Mouse (Mus musculus) 3T3-L1 (cell line): Measurements from ENCODE around the gene Trpv3.

Source experiments
- DNase-seq: peaks from one replicate; pipeline ENCODE4 v3.0.0-alpha.2; 2015; ENCODE audit warnings: low read depth, low spot score

Gene Trpv3

GRCm38 (mm10) chr11:73267267-73267666 lies at the start of gene Trpv3:
Gene Trpv3, plus strand, starts transcription at chr11:73267388.
- peak; percentile 26 for DNase-seq

- no peak for DNase-seq
These were observed 47.5 kb upstream of the Trpv3 start for GRCm38 (mm10) chr11:73219671-73220070.

DNA sequence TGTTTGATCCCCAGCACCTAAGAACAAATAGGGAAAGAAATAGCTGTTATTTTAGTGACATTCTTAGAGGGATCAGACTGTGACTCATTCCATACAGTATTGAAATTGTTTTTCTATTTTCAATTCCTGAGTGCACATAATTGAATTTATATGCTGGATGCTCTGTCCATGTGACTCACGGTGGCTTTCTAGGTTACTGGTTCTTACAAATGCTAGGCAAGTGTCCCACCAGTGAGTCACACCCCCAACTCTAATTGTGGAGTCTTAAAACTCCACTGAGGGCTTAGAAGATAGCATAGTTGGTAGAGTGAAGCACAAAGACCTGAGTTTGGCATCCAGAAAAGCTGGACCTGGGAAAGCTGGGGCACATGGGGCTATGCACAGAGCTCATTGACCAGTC lies 46.5 kb upstream of the Trpv3 start:
- peak; percentile 65 for DNase-seq

GRCm38 (mm10) chr11:73222846-73223245 lies 44.3 kb upstream of the Trpv3 start:
- DNase-seq: no peak

DNA sequence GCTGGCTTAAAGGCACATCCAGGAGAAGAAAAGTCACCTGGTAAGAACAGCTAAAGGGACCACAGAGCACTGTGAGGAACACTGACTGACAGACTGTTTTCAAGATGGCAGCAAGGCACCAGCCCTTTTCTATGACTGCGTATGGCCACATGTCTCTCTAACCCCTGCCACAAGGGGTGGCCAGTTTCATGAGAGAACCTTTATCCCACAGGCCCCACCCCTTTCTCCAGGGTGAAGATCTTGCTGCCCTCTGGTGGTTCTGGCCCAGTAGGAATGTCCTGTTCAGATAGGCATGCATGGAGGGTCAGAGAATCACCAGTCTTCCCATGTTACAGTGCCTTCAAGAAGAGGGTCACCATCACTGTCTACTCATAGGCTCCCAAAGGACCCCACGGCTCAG lies 43.2 kb upstream of the Trpv3 start:
- peak; percentile 63 for DNase-seq

DNA sequence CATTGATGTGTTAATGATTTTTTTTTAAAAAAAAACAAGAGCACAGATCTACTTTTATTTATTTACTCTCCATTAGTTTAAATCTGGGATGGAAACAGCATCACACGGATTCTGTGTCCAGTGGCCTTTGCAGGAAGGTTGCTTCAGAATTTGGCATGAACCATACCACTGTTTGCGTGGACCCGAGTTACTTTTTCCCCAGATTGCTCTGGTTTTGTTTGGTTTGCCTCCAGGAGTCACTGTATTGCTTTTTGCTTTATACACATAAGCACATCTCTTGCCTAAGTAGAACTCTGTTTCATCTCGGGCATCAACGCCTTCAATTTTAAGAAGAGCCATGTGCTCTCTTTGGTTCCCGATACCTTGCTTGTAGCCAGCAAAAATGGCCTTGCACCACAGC lies 41.3 kb upstream of the Trpv3 start:
- no peak for DNase-seq

GRCm38 (mm10) chr11:73228881-73229280 lies 38.3 kb upstream of the Trpv3 start:
- DNase-seq: no peak

DNA sequence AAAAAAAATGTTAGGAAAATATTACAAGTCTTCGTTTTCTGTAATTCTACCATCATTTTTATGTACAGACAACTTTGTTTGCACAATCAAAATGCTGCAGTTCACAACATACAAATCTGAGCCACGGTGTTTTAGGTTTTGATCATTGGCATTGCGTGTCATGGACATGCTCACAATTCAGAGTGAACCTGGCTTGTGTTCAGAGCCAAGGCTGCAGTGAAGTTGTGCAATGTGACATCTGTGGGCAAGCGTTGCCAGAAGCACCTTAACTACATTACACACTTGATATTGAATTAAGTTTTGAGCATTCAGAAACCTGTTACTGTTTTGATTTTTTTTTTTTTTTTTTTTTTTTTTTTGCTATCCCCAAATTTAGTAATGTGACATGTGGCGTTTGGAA lies 37.1 kb upstream of the Trpv3 start:
- no peak for DNase-seq

- no peak for DNase-seq
These were observed 34.7 kb upstream of the Trpv3 start for GRCm38 (mm10) chr11:73232513-73232912.

- DNase-seq: no peak
These were observed 33.2 kb upstream of the Trpv3 start, which contains the start of gene Trpv1 for GRCm38 (mm10) chr11:73233992-73234391. Gene Trpv1, plus strand, starts transcription at chr11:73234292.

DNA sequence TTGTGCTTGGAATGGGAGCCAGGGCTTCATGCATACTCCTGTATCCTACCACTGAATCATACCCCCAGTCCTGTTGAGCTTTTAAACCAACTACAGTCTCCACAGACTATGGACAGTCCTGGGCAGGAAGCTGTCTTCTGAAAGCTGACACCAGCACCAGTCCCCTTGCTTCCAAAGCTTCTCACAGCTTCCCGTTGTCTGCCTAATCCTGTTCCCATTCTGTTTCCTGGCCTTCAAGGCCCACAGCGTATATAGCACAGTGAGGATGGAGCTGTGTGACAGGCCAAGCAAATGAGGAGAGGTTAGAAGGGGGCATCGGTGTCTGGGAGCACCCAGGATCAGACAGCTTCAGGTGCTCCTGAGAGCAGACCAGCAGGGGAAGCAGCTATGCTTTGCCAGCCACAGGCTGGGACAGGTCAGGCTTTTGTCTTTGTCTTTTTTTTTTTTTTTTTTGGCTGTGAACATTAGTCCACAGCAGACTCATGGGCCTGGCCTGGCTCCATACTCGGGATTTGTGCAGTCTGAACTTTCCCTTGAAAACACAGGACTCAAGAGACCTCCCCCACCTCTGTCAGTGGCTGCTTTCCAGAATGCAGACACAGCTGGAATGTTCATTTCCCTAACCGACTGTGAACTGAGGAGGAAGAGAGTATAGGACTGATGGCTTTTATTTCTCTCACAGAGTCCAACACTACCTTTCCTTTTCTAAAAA lies 31.0 kb upstream of the Trpv3 start:
- peak; percentile 79 for DNase-seq

GRCm38 (mm10) chr11:73236731-73237130 lies 30.5 kb upstream of the Trpv3 start:
- peak; percentile 12 for DNase-seq

- DNase-seq: no peak
These were observed 25.0 kb upstream of the Trpv3 start for GRCm38 (mm10) chr11:73242199-73242598.

- no peak for DNase-seq
These were observed 24.4 kb upstream of the Trpv3 start for GRCm38 (mm10) chr11:73242777-73243176.

DNA sequence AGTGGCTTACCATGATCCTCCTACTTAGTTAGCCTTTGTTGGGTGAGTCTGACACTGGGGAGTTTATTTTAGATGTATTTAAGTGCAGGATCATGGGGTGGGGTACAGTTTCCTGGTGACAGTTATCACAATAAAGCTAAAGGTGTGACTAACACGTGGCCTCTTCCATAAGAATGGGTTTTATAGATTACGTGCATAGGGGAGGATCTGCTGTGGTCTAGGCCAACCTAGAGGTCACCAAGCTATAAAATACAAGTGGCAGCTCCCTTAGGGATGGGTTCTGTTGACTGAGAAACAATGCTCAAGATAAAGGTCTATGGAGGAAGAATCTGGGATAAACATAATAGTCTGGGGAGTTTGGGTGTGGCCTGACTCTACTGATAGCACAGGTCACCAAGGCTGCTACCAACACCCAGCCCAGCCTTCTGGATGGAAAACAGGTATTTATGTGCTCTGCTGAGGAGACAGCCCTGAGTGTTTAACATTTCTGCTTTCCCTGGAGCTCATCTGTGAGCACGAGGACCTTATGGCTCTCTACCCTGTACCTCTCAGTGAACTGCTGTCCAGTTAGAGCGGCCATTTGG lies 9.7 kb upstream of the Trpv3 start:
- DNase-seq: no peak

GRCm38 (mm10) chr11:73258664-73259063 lies 8.5 kb upstream of the Trpv3 start:
- no peak for DNase-seq

- no peak for DNase-seq
These were observed 6.7 kb upstream of the Trpv3 start for GRCm38 (mm10) chr11:73260457-73260856.

DNA sequence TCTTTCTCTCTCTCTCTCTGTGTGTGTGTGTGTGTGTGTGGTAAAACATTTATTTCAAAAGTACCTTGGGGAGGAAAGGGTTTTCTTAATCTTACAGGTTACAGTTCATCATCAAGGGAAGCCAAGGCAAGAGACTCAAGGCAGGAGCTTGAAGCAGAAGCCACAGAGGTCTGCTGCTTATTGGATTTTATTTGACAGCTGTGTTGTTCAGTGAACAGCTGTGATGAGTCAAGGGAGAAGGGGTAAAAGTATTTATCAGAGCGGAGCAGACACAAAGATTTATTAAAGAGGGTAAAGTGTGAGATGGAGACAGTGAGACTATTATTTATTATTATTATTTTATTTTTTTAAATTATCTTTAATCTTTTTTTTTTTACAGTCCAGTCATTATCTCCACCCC lies 5.8 kb upstream of the Trpv3 start:
- DNase-seq: no peak

- DNase-seq: no peak
These were observed 7.6 kb downstream of the Trpv3 start for GRCm38 (mm10) chr11:73274821-73275220.

- no peak for DNase-seq
These were observed 13.5 kb downstream of the Trpv3 start for GRCm38 (mm10) chr11:73280710-73281109.

DNA sequence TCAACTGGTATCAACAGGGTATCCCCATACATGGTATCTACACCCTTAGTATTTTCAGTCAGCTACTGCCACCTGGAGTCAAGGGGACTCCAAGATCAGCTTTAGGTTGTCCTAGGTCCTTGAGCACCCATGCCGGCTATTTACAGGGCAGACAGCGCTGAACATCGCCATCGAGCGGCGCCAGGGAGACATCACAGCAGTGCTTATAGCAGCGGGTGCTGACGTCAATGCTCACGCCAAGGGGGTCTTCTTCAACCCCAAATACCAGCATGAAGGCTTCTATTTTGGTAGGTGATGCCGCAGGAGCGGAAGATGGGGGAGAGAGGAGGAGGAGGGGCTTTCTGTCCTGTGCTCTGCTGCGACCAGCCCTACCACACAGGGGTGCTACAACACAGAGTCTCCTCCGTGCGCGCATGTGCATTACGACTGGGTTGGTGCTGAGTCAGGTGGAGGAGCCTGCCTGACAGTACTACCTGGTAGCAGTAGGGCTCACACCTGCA lies 14.4 kb downstream of the Trpv3 start:
- peak; percentile 36 for DNase-seq

GRCm38 (mm10) chr11:73283369-73283768 lies 16.2 kb downstream of the Trpv3 start:
- DNase-seq: no peak

DNA sequence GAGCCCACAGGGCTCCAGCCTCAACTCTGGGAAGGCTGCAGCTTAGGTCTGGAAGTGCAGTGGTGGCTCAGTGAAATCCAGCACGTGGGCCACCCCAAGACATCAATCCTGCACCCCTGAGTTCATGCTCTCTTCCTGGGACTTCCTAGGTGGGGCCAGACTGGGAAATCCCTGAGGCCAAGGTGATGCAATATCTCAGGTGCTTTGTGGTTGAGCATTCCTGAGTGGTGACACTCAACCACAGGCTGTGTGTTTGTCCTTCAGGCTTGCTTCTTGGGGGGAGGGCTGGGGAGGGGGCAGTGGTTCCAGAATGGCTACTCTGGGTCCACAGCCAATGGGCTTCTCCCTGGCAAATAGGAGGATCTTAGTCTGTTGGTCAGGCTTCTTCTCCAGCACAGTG lies 16.7 kb downstream of the Trpv3 start:
- DNase-seq: peak; percentile 81
